Mouse (Mus musculus) leukemia stem cell, adult 10-12 weeks (primary cell): Measurements from ENCODE around the gene Neurl4. TPM values are rescaled to one million over a fixed set of nuclear protein-coding genes. Genes with fewer than 3 reads are reported as not detected.

Experiments used
- polyA plus RNA-seq: library from polyadenylated mRNA; stranded (reverse); fragments of >175 nt; gene quantifications from 2 replicates; pipeline ENCODE4 v1.2.3, GENCODE M21; 2012; ENCODE audit warnings: low replicate concordance

Neurl4 gene
- 131 and 182 TPM in 2 replicates for polyA plus RNA-seq

DNA sequence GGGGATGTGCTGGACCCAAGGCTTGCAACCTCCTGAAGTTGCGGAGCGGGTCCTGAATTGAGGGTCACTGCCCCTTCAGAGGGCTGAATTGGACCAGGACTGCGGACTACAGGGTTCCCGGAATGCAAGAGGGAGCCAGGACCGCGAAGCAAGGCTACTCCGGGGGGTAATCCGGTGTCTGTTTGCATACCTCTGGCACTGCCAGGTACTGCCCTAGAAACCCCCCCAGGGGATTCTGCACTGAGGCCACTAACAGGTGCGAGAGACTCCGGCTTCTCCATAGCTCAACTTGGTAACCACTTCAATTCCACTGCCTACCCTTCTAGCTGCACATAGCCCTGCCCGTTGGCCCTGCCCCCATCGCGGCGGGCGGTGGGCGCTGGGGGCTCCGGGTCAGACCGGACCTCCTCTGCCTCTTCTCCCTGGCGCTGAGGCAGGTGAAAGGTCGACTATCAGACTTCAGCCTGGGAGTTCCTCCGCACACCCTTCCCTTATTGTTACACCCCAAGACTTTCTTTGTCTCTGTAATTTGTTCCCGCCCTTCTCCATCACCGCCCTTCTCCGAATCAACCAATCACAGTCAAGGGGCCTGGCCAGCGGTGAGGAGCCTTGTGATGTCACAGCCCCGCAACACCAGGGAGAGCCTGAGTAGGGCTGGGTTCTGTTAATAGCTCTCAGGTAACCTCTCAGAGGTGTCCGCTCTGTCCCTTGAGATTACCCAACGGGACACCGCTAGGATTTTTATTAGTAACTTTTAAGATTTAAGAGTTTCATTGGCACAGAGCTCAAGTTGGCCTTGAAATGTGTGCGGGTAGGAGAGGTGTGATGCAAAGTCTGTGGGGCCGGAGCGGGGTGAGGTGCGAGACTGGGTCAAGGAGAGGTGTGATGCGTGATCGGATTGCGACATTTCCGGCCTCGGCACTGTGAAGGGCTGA, at the start of gene Neurl4, which contains the start of gene 2810408A11Rik:
Neurl4 (plus strand) TSS at position 602 of the 935 bp plus-strand sequence.
2810408A11Rik (minus strand) TSS at position 517 of the 935 bp plus-strand sequence.

DNA sequence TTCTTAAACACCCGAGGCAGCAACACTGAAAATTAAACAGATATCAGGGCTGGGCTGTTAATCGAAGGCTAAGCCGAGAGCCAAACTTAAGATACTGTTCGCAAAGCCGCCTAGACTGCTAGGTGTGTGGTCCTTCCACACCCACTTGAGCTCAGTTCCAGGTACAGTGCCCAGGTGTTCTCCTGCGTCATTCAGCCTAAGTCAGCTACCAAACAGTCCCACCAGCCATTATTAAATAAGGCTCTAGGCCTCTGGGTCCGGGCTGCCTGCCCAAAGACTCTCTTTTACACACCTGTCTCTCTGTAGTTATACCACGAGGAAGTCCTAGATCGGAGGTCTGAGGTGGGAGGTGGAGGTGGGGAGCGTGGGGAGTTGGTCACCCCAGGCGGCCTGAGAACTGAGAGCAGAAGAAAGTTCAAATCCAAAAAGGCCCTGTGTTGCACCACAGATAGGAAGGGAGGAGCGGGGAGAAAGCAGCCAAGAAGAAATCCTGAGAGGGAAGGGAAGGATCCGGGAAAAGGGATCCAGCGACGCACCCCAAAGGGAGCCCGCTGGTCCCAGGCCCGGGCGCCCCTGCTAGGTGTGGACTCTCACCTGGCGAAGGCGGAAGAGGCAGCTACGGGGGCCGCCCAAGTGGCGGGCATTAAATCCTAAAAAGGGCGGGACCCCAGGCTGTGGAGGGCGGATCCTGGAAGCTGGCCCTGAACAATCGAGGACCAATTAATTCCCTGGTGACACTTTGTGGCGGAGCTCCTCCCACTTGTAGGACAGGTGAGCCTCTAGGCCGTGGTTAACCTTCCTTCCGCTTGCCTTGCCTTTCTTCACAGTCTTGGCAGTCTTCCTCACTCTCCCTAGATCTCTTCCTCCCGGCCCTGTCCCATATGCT, 42.5 kb upstream of the Neurl4 start, which contains the start of gene Tnk1:
Tnk1 (minus strand) TSS at position 618 of the 886 bp plus-strand sequence.

GRCm38 (mm10) chr11:69877878-69878277, 23.0 kb upstream of the Neurl4 start, which contains the start of gene Tmem95:
TSS of gene Tmem95 (minus strand) at chr11:69878018.

DNA sequence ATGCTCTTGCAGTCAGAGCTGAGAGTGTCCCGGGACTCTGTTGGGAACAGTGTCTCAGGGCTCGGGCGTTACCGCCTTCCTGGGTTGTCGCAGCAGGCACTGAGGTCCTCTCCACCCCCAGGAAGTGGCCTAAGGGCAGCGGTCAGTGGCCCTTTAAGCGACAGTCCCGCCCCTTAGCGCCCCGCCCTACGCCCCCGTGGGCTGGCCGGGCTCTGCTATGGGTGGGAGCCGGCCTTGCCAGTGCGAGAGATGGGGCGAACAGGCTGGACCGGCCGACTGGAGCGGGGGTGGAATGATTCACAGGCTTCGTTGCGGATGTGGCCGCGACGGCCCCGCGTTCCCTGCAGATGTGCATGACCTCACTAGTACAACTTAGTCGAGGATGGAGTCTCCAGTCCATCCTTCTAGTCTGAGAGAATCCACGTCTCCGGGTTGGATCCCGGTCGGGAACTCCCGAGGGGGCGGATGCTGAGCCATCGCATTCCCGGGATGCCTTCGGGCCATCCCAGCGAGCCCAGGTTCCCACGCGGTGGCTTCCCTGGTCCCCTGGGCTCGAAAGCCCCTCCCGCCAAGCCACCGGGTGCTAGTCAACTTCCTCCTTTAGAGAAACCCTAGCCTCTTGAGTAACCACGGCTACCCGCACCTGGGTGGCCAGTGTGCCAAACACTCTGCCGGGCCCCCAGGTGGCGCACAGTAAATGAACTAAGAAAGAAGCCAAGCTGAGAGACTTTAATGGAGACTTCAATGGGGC, 19.8 kb upstream of the Neurl4 start, which contains the start of gene Kctd11:
Kctd11 (minus strand) TSS at position 554 of the 751 bp plus-strand sequence.

GRCm38 (mm10) chr11:69895291-69895690, 5.6 kb upstream of the Neurl4 start, which contains the start of gene Acap1:
TSS of gene Acap1 (minus strand) at chr11:69895539.

DNA sequence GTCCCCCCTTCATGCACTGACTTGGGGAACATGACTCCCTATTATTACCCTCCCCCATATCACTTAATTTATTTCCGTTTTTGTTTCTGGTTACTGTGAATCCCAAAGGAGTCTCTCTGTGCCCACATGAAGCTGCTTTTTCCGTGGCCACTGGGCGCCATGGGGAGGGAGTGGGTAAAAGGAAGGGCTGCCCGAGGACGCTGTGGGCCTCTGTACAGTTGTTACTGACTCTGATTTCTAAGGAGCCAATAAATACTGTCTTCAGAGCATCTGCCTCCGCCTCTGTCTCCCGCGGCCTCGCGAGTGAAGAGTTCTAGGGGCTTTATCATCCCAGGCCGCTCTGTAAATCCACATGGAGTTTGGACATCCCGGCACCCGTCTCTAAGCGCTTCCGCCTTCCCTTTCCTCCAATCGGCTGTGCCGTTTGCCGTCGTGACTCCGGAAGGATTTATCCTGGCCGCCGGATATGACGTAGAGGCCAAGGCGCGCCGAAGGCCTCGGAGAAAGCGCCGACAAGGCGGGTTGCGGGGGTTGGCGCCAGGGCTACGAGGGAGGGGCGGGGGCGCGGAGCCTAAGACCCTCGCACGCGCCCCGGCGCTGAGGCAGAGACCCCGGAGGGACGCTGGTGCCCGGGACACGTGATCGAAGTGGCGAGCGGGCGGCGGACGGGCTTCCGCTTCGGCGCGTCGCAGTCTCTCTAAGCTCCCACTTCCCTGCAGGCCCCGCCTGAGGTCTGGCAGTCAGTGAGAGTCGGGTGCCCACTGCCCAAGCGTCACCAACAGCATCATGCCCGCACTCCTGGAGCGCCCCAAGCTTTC, 12.9 kb downstream of the Neurl4 start, which contains the start of gene Gps2:
Gps2 (plus strand) TSS at position 335 of the 818 bp plus-strand sequence.

DNA sequence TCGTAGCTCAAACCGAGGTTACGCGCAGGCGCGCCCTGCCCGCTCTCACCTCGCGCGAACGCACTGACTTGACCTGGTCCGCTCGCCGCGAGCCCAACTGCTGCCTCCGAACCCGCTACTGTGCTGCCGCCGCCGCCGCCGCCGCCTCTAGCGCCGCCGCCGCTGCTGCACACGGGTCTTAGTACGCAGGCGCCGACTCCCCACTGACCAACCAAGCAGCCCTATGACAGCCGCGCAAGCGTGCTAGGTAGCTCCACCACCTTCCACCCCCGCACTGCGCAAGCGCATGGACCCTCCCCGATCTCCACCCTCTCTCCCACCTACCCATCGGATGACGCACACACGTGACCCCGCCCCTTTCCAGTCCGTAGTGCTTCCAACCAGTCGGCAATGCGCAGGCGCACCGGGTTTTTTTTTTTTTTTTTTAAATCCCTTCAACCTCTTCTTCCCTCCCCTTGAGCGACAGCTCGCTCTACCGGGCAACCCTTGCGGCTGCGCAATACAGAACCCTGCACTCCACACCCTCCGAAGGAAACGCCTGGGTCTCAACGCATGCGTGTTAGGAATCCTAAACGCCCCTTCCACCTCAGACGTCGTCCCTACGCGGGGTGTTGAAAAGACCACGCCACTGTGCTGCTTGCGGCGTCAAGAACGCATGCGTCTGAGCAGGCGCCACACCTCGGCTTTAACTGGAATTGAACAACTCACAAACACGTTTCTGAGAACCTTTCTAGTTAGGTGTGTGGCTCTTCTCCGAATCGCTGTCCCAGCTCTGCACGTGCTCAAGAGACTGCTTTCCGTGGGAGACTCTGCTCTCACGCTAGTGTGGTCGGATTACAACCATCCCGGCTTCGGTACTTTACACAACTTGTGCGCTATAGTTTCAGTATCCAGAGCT, 20.5 kb downstream of the Neurl4 start, which contains the start of gene Eif5a:
Eif5a (minus strand) TSS at position 845 of the 898 bp plus-strand sequence.

DNA sequence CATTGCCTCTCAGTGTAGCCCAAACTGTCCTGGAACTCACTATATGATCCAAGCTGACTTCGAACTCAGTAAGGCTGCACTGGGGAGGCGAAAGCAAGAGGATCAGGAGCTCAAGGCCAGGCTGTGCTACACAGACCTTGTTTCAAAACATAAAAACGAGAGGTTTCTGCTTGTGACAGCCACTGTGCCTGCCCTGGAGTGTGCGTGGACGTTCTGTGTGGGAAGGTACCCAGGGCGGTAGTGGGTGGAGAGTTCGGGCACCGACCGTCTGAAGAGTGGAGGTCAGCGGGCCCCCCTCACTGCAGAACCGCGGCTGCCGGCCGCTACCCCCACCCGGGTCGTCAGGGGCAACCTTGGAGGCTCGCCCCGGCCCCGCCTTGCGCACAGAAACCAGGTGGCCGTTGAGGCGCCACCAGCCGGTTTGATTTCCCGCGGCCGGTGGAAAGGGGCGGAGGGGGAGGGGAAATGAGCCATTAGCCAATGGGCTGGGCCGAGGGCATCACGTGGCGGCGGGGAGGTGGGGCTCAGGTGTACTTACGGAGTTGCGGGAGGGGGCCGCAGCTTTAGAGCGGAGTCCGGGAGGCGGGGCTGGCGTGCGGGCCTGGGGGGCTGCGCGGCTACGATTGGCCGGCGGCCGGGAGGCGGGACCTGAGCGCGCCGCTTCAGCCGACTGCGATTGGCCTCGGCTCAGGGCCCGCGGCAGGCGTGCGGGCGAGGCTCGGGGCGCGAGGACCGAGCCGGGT, 34.4 kb downstream of the Neurl4 start, which contains the start of gene Ybx2:
Ybx2 (plus strand) TSS at position 660 of the 743 bp plus-strand sequence.

DNA sequence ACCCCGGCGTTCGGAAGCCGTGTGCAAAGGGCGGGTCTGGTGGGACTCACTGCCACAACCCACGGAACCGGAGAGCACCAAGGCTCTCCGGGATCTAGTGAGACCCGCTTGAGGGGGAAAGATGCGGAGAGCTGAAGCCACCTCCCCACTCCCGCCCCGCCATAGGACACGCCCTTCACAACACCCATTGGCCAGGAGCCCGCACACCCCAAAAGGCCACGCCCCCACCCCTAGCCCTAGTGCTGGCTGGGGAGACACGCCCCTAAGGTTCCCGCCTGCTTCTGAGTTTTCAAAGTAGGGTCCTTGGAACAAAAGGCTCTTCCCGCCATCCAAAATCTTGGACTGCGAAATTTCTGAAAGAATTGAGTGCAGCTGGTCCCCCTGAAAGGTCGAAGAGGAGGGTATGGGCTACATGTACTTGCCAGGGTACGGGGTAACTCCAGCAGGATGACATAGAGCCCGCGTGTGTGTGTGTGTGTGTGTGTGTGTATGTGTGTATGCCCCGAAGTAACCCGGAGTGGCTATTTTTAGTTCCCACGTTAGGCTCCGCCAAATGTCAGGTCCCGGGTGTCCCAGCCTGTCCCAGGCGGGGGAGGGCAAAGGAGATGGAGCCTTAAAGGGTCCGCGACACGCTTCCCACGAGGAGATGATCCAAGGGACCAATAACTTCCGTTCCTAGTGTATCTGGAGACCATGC, 47.3 kb downstream of the Neurl4 start, which contains the start of gene Slc2a4:
Slc2a4 (minus strand) TSS at position 123 of the 697 bp plus-strand sequence.

Other genes with a start within 250 kb of the Neurl4 start
- gene Sox15, start 245.8 kb upstream of the Neurl4 start, polyA plus RNA-seq: 0.44 TPM in 1 of 2 replicates, not detected in the other
- 24.1 and 29.9 TPM in 2 replicates for gene Mpdu1, start 238.4 kb upstream of the Neurl4 start, polyA plus RNA-seq
- 26.6 and 82.4 TPM in 2 replicates for gene Cd68, start 234.9 kb upstream of the Neurl4 start, polyA plus RNA-seq
- 226 and 408 TPM in 2 replicates for gene Eif4a1, start 228.6 kb upstream of the Neurl4 start, polyA plus RNA-seq
- 128 and 137 TPM in 2 replicates for gene Senp3, start 219.0 kb upstream of the Neurl4 start, polyA plus RNA-seq
- 2.3 and 5.0 TPM in 2 replicates for gene Tnfsf13, start 215.3 kb upstream of the Neurl4 start, polyA plus RNA-seq
- gene Tnfsf12, start 205.2 kb upstream of the Neurl4 start, polyA plus RNA-seq: 9.0 and 9.7 TPM in 2 replicates
- gene Tnfsfm13, start 205.0 kb upstream of the Neurl4 start, polyA plus RNA-seq: 6.6 and 8.1 TPM in 2 replicates
- 92.9 and 194 TPM in 2 replicates for gene Polr2a, start 142.4 kb upstream of the Neurl4 start, polyA plus RNA-seq
- not detected in 2 replicates for gene Slc35g3, start 139.1 kb upstream of the Neurl4 start, polyA plus RNA-seq
- 38.9 and 47.4 TPM in 2 replicates for gene Zbtb4, start 135.2 kb upstream of the Neurl4 start, polyA plus RNA-seq
- 0.18 and 0.20 TPM in 2 replicates for gene Chrnb1, start 105.1 kb upstream of the Neurl4 start, polyA plus RNA-seq
- 0.07 and 0.47 TPM in 2 replicates for gene Fgf11, start 99.2 kb upstream of the Neurl4 start, polyA plus RNA-seq
- gene Tmem102, start 95.4 kb upstream of the Neurl4 start, polyA plus RNA-seq: not detected in 2 replicates
- gene Gm39566, start 85.8 kb upstream of the Neurl4 start, polyA plus RNA-seq: 0.07 TPM in 1 of 2 replicates, not detected in the other
- not detected in 2 replicates for gene Spem2, start 82.6 kb upstream of the Neurl4 start, polyA plus RNA-seq
- not detected in 2 replicates for gene Spem1, start 78.9 kb upstream of the Neurl4 start, polyA plus RNA-seq
- 3.7 and 5.0 TPM in 2 replicates for gene Nlgn2, start 63.3 kb upstream of the Neurl4 start, polyA plus RNA-seq
- gene Tmem256, start 62.6 kb upstream of the Neurl4 start, polyA plus RNA-seq: 531 and 1,176 TPM in 2 replicates
- gene Plscr3, start 54.7 kb upstream of the Neurl4 start, polyA plus RNA-seq: 64.9 and 78.2 TPM in 2 replicates
- 2.0 and 2.3 TPM in 2 replicates for gene Tnk1, start 42.3 kb upstream of the Neurl4 start, polyA plus RNA-seq
- gene Tmem95, start 23.1 kb upstream of the Neurl4 start, polyA plus RNA-seq: not detected in 2 replicates
- gene Kctd11, start 19.7 kb upstream of the Neurl4 start, polyA plus RNA-seq: 1.4 and 2.2 TPM in 2 replicates
- gene Acap1, start 5.5 kb upstream of the Neurl4 start, polyA plus RNA-seq: 28.9 and 53.7 TPM in 2 replicates
- 0.18 and 0.33 TPM in 2 replicates for gene 2810408A11Rik, start 85 bp upstream of the Neurl4 start, polyA plus RNA-seq
- gene Gps2, start 12.8 kb downstream of the Neurl4 start, polyA plus RNA-seq: 157 and 339 TPM in 2 replicates
- 1,855 and 2,103 TPM in 2 replicates for gene Eif5a, start 20.9 kb downstream of the Neurl4 start, polyA plus RNA-seq
- gene Ybx2, start 34.7 kb downstream of the Neurl4 start, polyA plus RNA-seq: 0.99 TPM in 1 of 2 replicates, not detected in the other
- 2.4 and 14.7 TPM in 2 replicates for gene Slc2a4, start 47.1 kb downstream of the Neurl4 start, polyA plus RNA-seq
- gene Cldn7, start 63.7 kb downstream of the Neurl4 start, polyA plus RNA-seq: 0.62 TPM in 1 of 2 replicates, not detected in the other
- 151 and 407 TPM in 2 replicates for gene Ctdnep1, start 80.1 kb downstream of the Neurl4 start, polyA plus RNA-seq
- 7.0 and 11.8 TPM in 2 replicates for gene Elp5, start 81.4 kb downstream of the Neurl4 start, polyA plus RNA-seq
- 126 and 157 TPM in 2 replicates for gene Gabarap, start 90.1 kb downstream of the Neurl4 start, polyA plus RNA-seq
- gene Phf23, start 94.7 kb downstream of the Neurl4 start, polyA plus RNA-seq: 43.8 and 51.3 TPM in 2 replicates
- 32.3 and 38.3 TPM in 2 replicates for gene Dvl2, start 99.5 kb downstream of the Neurl4 start, polyA plus RNA-seq
- 24.5 and 26.3 TPM in 2 replicates for gene Acadvl, start 114.3 kb downstream of the Neurl4 start, polyA plus RNA-seq
- gene Dlg4, start 115.9 kb downstream of the Neurl4 start, polyA plus RNA-seq: 4.8 and 5.4 TPM in 2 replicates
- not detected in 2 replicates for gene Asgr1, start 153.0 kb downstream of the Neurl4 start, polyA plus RNA-seq
- not detected in 2 replicates for gene Asgr2, start 191.6 kb downstream of the Neurl4 start, polyA plus RNA-seq
- gene Mgl2, start 229.3 kb downstream of the Neurl4 start, polyA plus RNA-seq: not detected in 2 replicates